Mouse (Mus musculus) hindbrain, postnatal 0 days (tissue): ENCODE measurements around the gene Ccl4. TPM values are rescaled to one million over a fixed set of nuclear protein-coding genes. Genes with fewer than 3 reads are reported as not detected.
A peak's percentile ranks its signal among the peaks of the same experiment; 100 is the strongest.

Experiments used
- ATAC-seq: fragments of 200-750 bp; cut with Nextera tagmentation; 2 replicates; pipeline ENCODE4 v1.8.0; 2017; ENCODE audit warnings: mild to moderate bottlenecking, moderate TSS enrichment, moderate library complexity
- DNase-seq: peaks from one replicate; pipeline ENCODE4 v3.0.0-alpha.2; 2015; ENCODE audit warnings: low spot score
- H3K27ac ChIP-seq: fragments of 300-500 bp; sonication (generic); 2 replicates; pipeline ENCODE4 v1.5.1; 2014; ENCODE audit warnings: mild to moderate bottlenecking
- H3K27me3 ChIP-seq: fragments of 300-500 bp; sonication (generic); 2 replicates; pipeline ENCODE4 v1.6.1; 2014; ENCODE audit warnings: low read length, mixed read lengths; ENCODE audit not compliant: insufficient read depth
- H3K36me3 ChIP-seq: fragments of 300-500 bp; sonication (generic); 2 replicates; pipeline ENCODE4 v1.6.1; 2014; ENCODE audit warnings: low read length, mixed read lengths; ENCODE audit not compliant: insufficient read depth
- H3K4me1 ChIP-seq: fragments of 300-500 bp; sonication (generic); 2 replicates; pipeline ENCODE4 v1.6.1; 2014; ENCODE audit warnings: antibody characterized with exemption, low read length, mixed read lengths; ENCODE audit not compliant: insufficient read depth
- H3K4me2 ChIP-seq: fragments of 300-500 bp; sonication (generic); 2 replicates; pipeline ENCODE4 v1.6.1; 2014; ENCODE audit warnings: low read depth, mild to moderate bottlenecking, low read length, moderate library complexity, mixed read lengths
- H3K4me3 ChIP-seq: fragments of 300-500 bp; sonication (generic); 2 replicates; pipeline ENCODE4 v1.5.1; 2014; ENCODE audit warnings: low read length
- H3K9ac ChIP-seq: fragments of 300-500 bp; sonication (generic); replicated peaks from 2 replicates; pipeline ENCODE4 v1.6.1; 2014; ENCODE audit warnings: mild to moderate bottlenecking, low read length, moderate library complexity, mixed read lengths
- H3K9me3 ChIP-seq: fragments of 300-500 bp; sonication (generic); 2 replicates; pipeline ENCODE4 v1.6.1; 2016; ENCODE audit warnings: low read length, mixed read lengths
- CTCF ChIP-seq: IDR thresholded peaks from 2 replicates; pipeline ENCODE4 v1.5.1; 2016; ENCODE audit warnings: antibody characterized with exemption, control low read depth, low read depth
- whole genome bisulfite sequencing: fragments of 180-500 bp; shearing (Covaris S2); extraction: QIAGEN DNeasy Blood & Tissue Kit; methylation state at CpG from one replicate; pipeline ENCODE4 v1.1.7; 2014; 5-methylcytosine and 5-hydroxymethylcytosine counted together
- polyA plus RNA-seq: library from polyadenylated mRNA; unstranded; fragments of >200 nt; fragmentation: Nextera tagmentation; extraction: Ambion mirVana; gene quantifications from 2 replicates; pipeline ENCODE4 v1.2.1, GENCODE M21; 2015
- total RNA-seq: library from RNA; depleted of rRNA; stranded (reverse); fragments of >200 nt; gene quantifications from 2 replicates; pipeline ENCODE4 v1.2.3, GENCODE M21; 2014

The Ccl4 gene
- total and polyA plus RNA-seq, 2 experiments from 2014 or later: 0.39 TPM; not detected in 1

GRCm38 (mm10) chr11:83631065-83631464 is 31.3 kb upstream of the Ccl4 start:
- Histone ChIP-seq H3K4me2 (no peak overlapping the region), H3K36me3 (no peaks in the 10 kb centered on the region), H3K9ac (no peak overlapping the region), H3K4me3 (no peak overlapping the region), H3K27ac (no peak overlapping the region), H3K9me3 (no peaks in the 10 kb centered on the region), H3K27me3 (no peaks in the 10 kb centered on the region), H3K4me1 (no peaks in the 10 kb centered on the region)
- 82% methylated on average over 2 of the region's 2 CpGs for WGBS
- ATAC-seq (no peak), DNase-seq (no peak)
- no peak for TF ChIP-seq CTCF

- H3K9ac ChIP-seq: no peak overlapping the region
- TF ChIP-seq CTCF: peak; percentile 48
- peak; percentile 32 for DNase-seq
- ATAC-seq: no peak
- H3K27ac ChIP-seq: no peak overlapping the region
- H3K4me3 ChIP-seq: no peak overlapping the region
- H3K4me1 ChIP-seq: no peaks in the 10 kb centered on the region
- H3K36me3 ChIP-seq: no peaks in the 10 kb centered on the region
- H3K9me3 ChIP-seq: no peaks in the 10 kb centered on the region
- H3K27me3 ChIP-seq: no peaks in the 10 kb centered on the region
- WGBS: 71% methylated on average over 4 of the region's 4 CpGs
- H3K4me2 ChIP-seq: no peak overlapping the region
Observed at GRCm38 (mm10) chr11:83632744-83633143, 29.6 kb upstream of the Ccl4 start.

GRCm38 (mm10) chr11:83634425-83634824 is 28.0 kb upstream of the Ccl4 start:
- no peak overlapping the region for H3K4me2 ChIP-seq
- TF ChIP-seq CTCF: no peak
- DNase-seq (peak; percentile 14), ATAC-seq (0 out of 2 replicates have a peak, but pooled peaks have one; percentile 38)
- H3K27me3 ChIP-seq: no peaks in the 10 kb centered on the region
- no peaks in the 10 kb centered on the region for H3K36me3 ChIP-seq
- H3K9me3 ChIP-seq: no peaks in the 10 kb centered on the region
- no peak overlapping the region for H3K4me3 ChIP-seq
- 29% methylated on average over 4 of the region's 4 CpGs for WGBS
- no peaks in the 10 kb centered on the region for H3K4me1 ChIP-seq
- no peak overlapping the region for H3K9ac ChIP-seq
- H3K27ac ChIP-seq: no peak overlapping the region

- DNase-seq (no peak), ATAC-seq (no peak)
- Histone ChIP-seq H3K9me3 (no peaks in the 10 kb centered on the region), H3K9ac (no peak overlapping the region), H3K4me3 (no peak overlapping the region), H3K4me2 (no peak overlapping the region), H3K27me3 (no peaks in the 10 kb centered on the region), H3K36me3 (no peaks in the 10 kb centered on the region), H3K27ac (no peak overlapping the region), H3K4me1 (no peaks in the 10 kb centered on the region)
- no peak for TF ChIP-seq CTCF
- 90% methylated on average over 2 of the region's 2 CpGs for WGBS
Observed at GRCm38 (mm10) chr11:83634898-83635297, 27.5 kb upstream of the Ccl4 start.

- Histone ChIP-seq H3K9ac (no peak overlapping the region), H3K4me1 (no peaks in the 10 kb centered on the region), H3K27me3 (no peaks in the 10 kb centered on the region), H3K4me2 (no peak overlapping the region), H3K36me3 (no peaks in the 10 kb centered on the region), H3K4me3 (no peak overlapping the region), H3K9me3 (no peaks in the 10 kb centered on the region), H3K27ac (no peak overlapping the region)
- DNase-seq (no peak), ATAC-seq (no peak)
- TF ChIP-seq CTCF: no peak
- 97% methylated on average over 1 of the region's 1 CpGs for WGBS
Observed at GRCm38 (mm10) chr11:83636742-83637235, 25.6 kb upstream of the Ccl4 start.

- H3K4me2 ChIP-seq: no peak overlapping the region
- H3K36me3 ChIP-seq: no peaks in the 10 kb centered on the region
- 50% methylated on average over 2 of the region's 2 CpGs for WGBS
- H3K9ac ChIP-seq: no peak overlapping the region
- no peak overlapping the region for H3K27ac ChIP-seq
- H3K4me1 ChIP-seq: no peaks in the 10 kb centered on the region
- no peaks in the 10 kb centered on the region for H3K9me3 ChIP-seq
- H3K4me3 ChIP-seq: no peak overlapping the region
- DNase-seq: no peak
- H3K27me3 ChIP-seq: no peaks in the 10 kb centered on the region
- ATAC-seq: no peak
- no peak for TF ChIP-seq CTCF
Observed at GRCm38 (mm10) chr11:83638934-83639333, 23.4 kb upstream of the Ccl4 start.

- Histone ChIP-seq H3K9me3 (no peaks in the 10 kb centered on the region), H3K9ac (no peak overlapping the region), H3K36me3 (no peaks in the 10 kb centered on the region), H3K4me1 (no peaks in the 10 kb centered on the region), H3K4me3 (no peak overlapping the region), H3K4me2 (no peak overlapping the region), H3K27ac (no peak overlapping the region), H3K27me3 (no peaks in the 10 kb centered on the region)
- ATAC-seq: no peak
- no peak for DNase-seq
- no peak for TF ChIP-seq CTCF
- WGBS: 69% methylated on average over 3 of the region's 3 CpGs
Observed at GRCm38 (mm10) chr11:83639533-83639932, 22.9 kb upstream of the Ccl4 start.
